Mouse (Mus musculus) midbrain, embryonic 12.5 days (tissue): ENCODE results near the gene Olfr1045. TPM values are rescaled to one million over a fixed set of nuclear protein-coding genes. Genes with fewer than 3 reads are reported as not detected.
"Not testable (repeated sequence)": the region's sequence is repeated elsewhere in the genome, so short reads cannot be mapped to it uniquely, and the experiment has no call there.

Experiments
- ATAC-seq: fragments of 200-750 bp; cut with Nextera tagmentation; 2 replicates; pipeline ENCODE4 v1.8.0; 2017; ENCODE audit warnings: low read depth, moderate TSS enrichment, moderate library complexity; ENCODE audit not compliant: low FRiP score
- H3K27ac ChIP-seq: fragments of 300-500 bp; sonication (generic); replicated peaks from 2 replicates; pipeline ENCODE4 v1.5.1; 2016; ENCODE audit warnings: mild to moderate bottlenecking
- H3K27me3 ChIP-seq: fragments of 300-500 bp; sonication (generic); 2 replicates; pipeline ENCODE4 v1.6.1; 2016; ENCODE audit warnings: mild to moderate bottlenecking
- H3K36me3 ChIP-seq: fragments of 300-500 bp; sonication (generic); 2 replicates; pipeline ENCODE4 v1.6.1; 2016
- H3K4me1 ChIP-seq: fragments of 300-500 bp; sonication (generic); 2 replicates; pipeline ENCODE4 v1.6.1; 2016
- H3K4me2 ChIP-seq: fragments of 300-500 bp; sonication (generic); replicated peaks from 2 replicates; pipeline ENCODE4 v1.6.1; 2016; ENCODE audit warnings: mild to moderate bottlenecking, moderate library complexity
- H3K4me3 ChIP-seq: fragments of 300-500 bp; sonication (generic); 2 replicates; pipeline ENCODE4 v1.5.1; 2016; ENCODE audit warnings: mild to moderate bottlenecking
- H3K9ac ChIP-seq: fragments of 300-500 bp; sonication (generic); replicated peaks from 2 replicates; pipeline ENCODE4 v1.6.1; 2016; ENCODE audit warnings: mild to moderate bottlenecking, moderate library complexity
- H3K9me3 ChIP-seq: fragments of 300-500 bp; sonication (generic); 2 replicates; pipeline ENCODE4 v1.6.1; 2016; ENCODE audit warnings: mild to moderate bottlenecking
- WGBS: fragments of 180-500 bp; shearing (Covaris S2); methylation state at CpG from one replicate; pipeline ENCODE4 v1.1.7; 2016; 5-methylcytosine and 5-hydroxymethylcytosine counted together
- polyA plus RNA-seq: library from polyadenylated mRNA; unstranded; fragments of >200 nt; fragmentation: Nextera tagmentation; extraction: Ambion mirVana; gene quantifications from 2 replicates; pipeline ENCODE4 v1.2.1, GENCODE M21; 2016

Olfr1045 gene
- polyA plus RNA-seq, result not detected in 2 replicates

DNA sequence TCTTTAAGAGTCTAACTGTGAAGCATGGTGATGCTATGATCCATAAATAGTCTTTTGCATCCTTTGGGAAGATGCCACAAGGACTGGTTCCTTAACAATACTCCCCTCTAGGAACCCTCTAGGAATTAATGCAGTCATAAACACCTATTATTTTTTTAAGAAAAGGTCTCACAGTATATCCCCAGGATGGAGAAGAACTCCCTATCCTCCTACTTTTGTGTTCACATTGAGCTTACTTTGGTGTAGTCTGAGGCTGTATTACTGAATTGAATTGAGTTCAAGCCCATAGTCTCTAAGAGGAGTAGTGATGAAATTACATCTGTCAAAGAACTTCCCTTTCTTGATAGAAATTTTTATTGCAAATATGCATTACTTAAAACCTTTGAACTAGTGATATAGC lies at the start of gene Olfr1045:
Gene Olfr1045 (minus strand): TSS at position 101 of the 400 bp plus-strand sequence.
- ATAC-seq, result no peak
- Histone ChIP-seq H3K36me3 (no peaks in the 10 kb centered on the region), H3K4me3 (no peak within 1 kb of the TSS), H3K9me3 (no peaks in the 10 kb centered on the region), H3K27me3 (no peaks in the 10 kb centered on the region), H3K27ac (no peak within 1 kb of the TSS), H3K9ac (no peak within 1 kb of the TSS), H3K4me1 (no peaks in the 10 kb centered on the region), H3K4me2 (no peak within 1 kb of the TSS)

- Histone ChIP-seq H3K4me2 (no peak within 1 kb of the TSS), H3K27me3 (no peaks in the 10 kb centered on the region), H3K4me1 (no peaks in the 10 kb centered on the region), H3K27ac (no peak within 1 kb of the TSS), H3K4me3 (no peak within 1 kb of the TSS), H3K9me3 (no peaks in the 10 kb centered on the region), H3K36me3 (no peaks in the 10 kb centered on the region), H3K9ac (no peak within 1 kb of the TSS)
- ATAC-seq, result no peak
These were observed 37.4 kb upstream of the Olfr1045 start, which contains the start of gene Olfr1048 for GRCm38 (mm10) chr2:86240189-86240588. TSS of gene Olfr1048 (minus strand) at chr2:86240289.

DNA sequence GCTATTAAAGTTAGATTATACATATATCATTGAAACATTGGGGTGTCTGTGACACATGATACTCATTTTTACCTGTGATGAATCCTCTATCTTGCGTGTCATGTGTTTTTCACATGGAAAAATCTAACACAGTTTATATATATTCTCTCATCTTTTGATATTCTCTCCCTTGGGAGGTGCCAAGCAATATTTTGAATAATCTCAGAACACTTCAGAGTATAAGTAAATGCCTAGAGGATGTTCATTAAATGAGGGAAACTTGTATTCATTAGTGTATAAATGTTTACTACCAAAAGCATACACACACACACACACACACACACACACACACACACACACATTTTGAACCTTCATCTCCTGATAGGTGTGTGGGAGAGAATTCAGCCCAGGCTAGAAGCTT lies 28.5 kb upstream of the Olfr1045 start, which contains the start of gene Olfr1047:
Gene Olfr1047 (minus strand): TSS at position 101 of the 400 bp plus-strand sequence.
- no peak within 1 kb of the TSS for H3K27ac ChIP-seq
- WGBS, result 90% methylated on average over 1 of the region's 1 CpGs
- H3K36me3 ChIP-seq, result no peaks in the 10 kb centered on the region
- no peaks in the 10 kb centered on the region for H3K9me3 ChIP-seq
- no peak for ATAC-seq
- no peaks in the 10 kb centered on the region for H3K4me1 ChIP-seq
- no peak within 1 kb of the TSS for H3K4me2 ChIP-seq
- no peak within 1 kb of the TSS for H3K4me3 ChIP-seq
- H3K27me3 ChIP-seq, result no peaks in the 10 kb centered on the region
- no peak within 1 kb of the TSS for H3K9ac ChIP-seq

DNA sequence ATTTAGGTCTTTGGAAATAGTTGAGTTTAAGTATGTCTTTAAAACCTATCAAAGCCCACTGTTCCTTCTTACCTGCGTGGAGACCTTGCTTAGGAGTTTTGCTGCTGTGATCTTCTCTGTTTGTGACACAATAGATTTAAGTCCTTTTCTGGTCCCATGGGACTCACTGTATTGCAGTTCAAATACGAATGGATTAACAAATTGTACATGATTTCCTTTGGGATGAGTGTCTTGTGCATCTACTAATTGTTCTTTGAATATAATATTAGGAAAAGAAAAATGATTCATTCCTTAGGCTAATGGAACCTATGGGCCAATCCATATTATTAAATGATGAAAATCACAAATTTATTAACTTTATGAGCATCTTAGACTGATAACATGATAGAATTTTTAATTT lies 16.4 kb upstream of the Olfr1045 start, which contains the start of gene Olfr1046:
Gene Olfr1046 (minus strand): TSS at position 101 of the 400 bp plus-strand sequence.
- Histone ChIP-seq H3K9me3 (no peaks in the 10 kb centered on the region), H3K27ac (no peak within 1 kb of the TSS), H3K9ac (no peak within 1 kb of the TSS), H3K36me3 (no peaks in the 10 kb centered on the region), H3K27me3 (no peaks in the 10 kb centered on the region), H3K4me1 (no peaks in the 10 kb centered on the region), H3K4me2 (no peak within 1 kb of the TSS), H3K4me3 (no peak within 1 kb of the TSS)
- 85% methylated on average over 2 of the region's 2 CpGs for WGBS
- ATAC-seq, result no peak

GRCm38 (mm10) chr2:86195863-86196262 lies 6.9 kb downstream of the Olfr1045 start:
- no peak overlapping the region for H3K27ac ChIP-seq
- H3K4me2 ChIP-seq, result no peak overlapping the region
- H3K9me3 ChIP-seq, result no peaks in the 10 kb centered on the region
- no peaks in the 10 kb centered on the region for H3K27me3 ChIP-seq
- no peaks in the 10 kb centered on the region for H3K4me1 ChIP-seq
- no peaks in the 10 kb centered on the region for H3K36me3 ChIP-seq
- no peak overlapping the region for H3K4me3 ChIP-seq
- ATAC-seq, result no peak
- no peak overlapping the region for H3K9ac ChIP-seq
- WGBS, result 74% methylated on average over 1 of the region's 1 CpGs

DNA sequence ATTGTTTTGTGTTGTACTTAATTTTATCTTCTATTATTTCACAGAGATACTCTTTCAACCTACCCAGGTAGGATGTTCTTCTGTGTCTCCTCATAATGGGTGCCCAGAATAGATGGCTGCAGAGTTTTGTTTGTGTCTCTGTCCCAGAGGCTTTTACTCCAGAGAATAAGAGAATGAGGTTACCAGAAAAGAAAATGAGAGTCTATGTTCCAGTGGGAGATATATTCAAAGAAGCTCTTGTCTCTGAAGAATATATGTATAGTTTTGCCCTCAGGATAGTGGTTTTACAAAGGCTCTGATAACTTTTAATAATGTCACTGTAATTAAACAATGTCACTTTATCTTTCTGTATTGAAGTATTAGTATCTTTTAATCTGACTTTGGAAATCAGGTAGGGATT lies 17.2 kb downstream of the Olfr1045 start, which contains the start of gene Olfr52:
Gene Olfr52 (minus strand): TSS at position 101 of the 400 bp plus-strand sequence.
- H3K4me3 ChIP-seq, result no peak within 1 kb of the TSS
- H3K27me3 ChIP-seq, result no peaks in the 10 kb centered on the region
- no peak within 1 kb of the TSS for H3K4me2 ChIP-seq
- no peaks in the 10 kb centered on the region for H3K4me1 ChIP-seq
- ATAC-seq, result no peak
- H3K9ac ChIP-seq, result no peak within 1 kb of the TSS
- H3K27ac ChIP-seq, result no peak within 1 kb of the TSS
- no peaks in the 10 kb centered on the region for H3K9me3 ChIP-seq
- no peaks in the 10 kb centered on the region for H3K36me3 ChIP-seq

- Histone ChIP-seq H3K9me3 (no peaks in the 10 kb centered on the region), H3K27me3 (no peaks in the 10 kb centered on the region), H3K27ac (no peak overlapping the region), H3K9ac (no peak overlapping the region), H3K36me3 (no peaks in the 10 kb centered on the region), H3K4me2 (no peak overlapping the region), H3K4me3 (no peak overlapping the region), H3K4me1 (no peaks in the 10 kb centered on the region)
- ATAC-seq, result no peak
- WGBS, result 73% methylated on average over 3 of the region's 3 CpGs
These were observed 22.9 kb downstream of the Olfr1045 start for GRCm38 (mm10) chr2:86179950-86180349.

DNA sequence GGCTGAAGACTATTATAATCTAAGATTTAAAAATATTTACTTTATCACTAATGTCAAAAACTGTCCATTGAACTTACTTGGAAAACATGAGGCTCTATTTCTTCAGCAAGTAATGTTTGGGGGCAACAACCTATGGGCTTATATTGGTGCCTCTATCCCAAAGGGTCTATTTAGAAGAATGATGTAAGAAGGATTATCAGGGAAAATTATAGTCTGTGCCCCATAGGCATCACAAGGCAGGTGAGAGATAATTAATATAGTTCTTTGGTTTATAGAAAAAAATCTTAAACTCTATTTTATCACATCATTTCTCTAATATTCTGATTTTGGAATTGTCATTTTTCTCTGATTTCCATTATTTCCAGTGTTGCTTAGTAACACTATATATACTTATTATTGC lies 25.1 kb downstream of the Olfr1045 start, which contains the start of gene Olfr1044:
Gene Olfr1044 (minus strand): TSS at position 101 of the 400 bp plus-strand sequence.
- Histone ChIP-seq H3K4me1 (no peaks in the 10 kb centered on the region), H3K9ac (no peak within 1 kb of the TSS), H3K27me3 (no peaks in the 10 kb centered on the region), H3K36me3 (no peaks in the 10 kb centered on the region), H3K9me3 (no peaks in the 10 kb centered on the region), H3K4me3 (no peak within 1 kb of the TSS), H3K27ac (no peak within 1 kb of the TSS), H3K4me2 (no peak within 1 kb of the TSS)
- no peak for ATAC-seq

GRCm38 (mm10) chr2:86175422-86175821 lies 27.4 kb downstream of the Olfr1045 start:
- 81% methylated on average over 7 of the region's 7 CpGs for WGBS
- H3K9ac ChIP-seq, H3K27me3 ChIP-seq, H3K9me3 ChIP-seq, ATAC-seq, H3K4me2 ChIP-seq, H3K4me1 ChIP-seq, H3K4me3 ChIP-seq, H3K36me3 ChIP-seq, H3K27ac ChIP-seq: not testable (repeated sequence)

- no peak within 1 kb of the TSS for H3K9ac ChIP-seq
- no peaks in the 10 kb centered on the region for H3K36me3 ChIP-seq
- H3K4me1 ChIP-seq, result no peaks in the 10 kb centered on the region
- ATAC-seq, result no peak
- WGBS, result 86% methylated on average over 2 of the region's 2 CpGs
- H3K27ac ChIP-seq, result no peak within 1 kb of the TSS
- H3K9me3 ChIP-seq, result no peaks in the 10 kb centered on the region
- no peak within 1 kb of the TSS for H3K4me2 ChIP-seq
- no peaks in the 10 kb centered on the region for H3K27me3 ChIP-seq
- no peak within 1 kb of the TSS for H3K4me3 ChIP-seq
These were observed 35.4 kb downstream of the Olfr1045 start, which contains the start of gene Olfr1043 for GRCm38 (mm10) chr2:86167422-86167821. TSS of gene Olfr1043 (minus strand) at chr2:86167522.

DNA sequence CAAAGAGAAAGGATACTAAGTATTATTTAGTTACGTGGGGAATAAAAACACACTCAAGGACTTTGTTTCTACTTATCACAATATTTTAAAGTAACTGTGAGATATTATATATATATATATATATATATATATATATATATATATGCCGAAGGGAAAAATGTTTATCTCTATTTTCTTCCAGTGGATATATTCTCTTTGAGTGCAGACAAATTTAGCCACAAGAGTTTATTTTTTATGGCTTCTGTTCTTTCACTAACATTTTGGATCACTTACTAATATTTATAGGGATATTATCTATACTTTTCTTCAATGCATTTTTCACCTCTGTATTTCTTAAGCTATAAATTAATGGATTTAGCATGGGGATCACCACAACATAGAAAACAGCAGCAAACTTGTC lies 41.1 kb downstream of the Olfr1045 start, which contains the start of gene Olfr1042:
Gene Olfr1042 (minus strand): TSS at position 101 of the 400 bp plus-strand sequence.
- Histone ChIP-seq H3K4me3 (no peak within 1 kb of the TSS), H3K9ac (no peak within 1 kb of the TSS)
- no peak for ATAC-seq

GRCm38 (mm10) chr2:86146632-86147031 lies 56.2 kb downstream of the Olfr1045 start, which contains the start of gene Olfr1040:
TSS of gene Olfr1040 (minus strand) at chr2:86146732.
- H3K36me3 ChIP-seq, result no peaks in the 10 kb centered on the region
- no peak within 1 kb of the TSS for H3K4me3 ChIP-seq
- no peak within 1 kb of the TSS for H3K9ac ChIP-seq
- no peak within 1 kb of the TSS for H3K27ac ChIP-seq
- WGBS, result 91% methylated on average over 1 of the region's 1 CpGs
- no peak within 1 kb of the TSS for H3K4me2 ChIP-seq
- ATAC-seq, result no peak
- H3K4me1 ChIP-seq, result no peaks in the 10 kb centered on the region
- no peaks in the 10 kb centered on the region for H3K27me3 ChIP-seq
- no peaks in the 10 kb centered on the region for H3K9me3 ChIP-seq

More for the DNA sequence above, 41.1 kb downstream of the Olfr1045 start, which contains the start of gene Olfr1042:
- H3K27me3 ChIP-seq, result no peaks in the 10 kb centered on the region
- no peaks in the 10 kb centered on the region for H3K36me3 ChIP-seq
- no peaks in the 10 kb centered on the region for H3K4me1 ChIP-seq
- WGBS, result 97% methylated on average over 2 of the region's 2 CpGs
- no peak within 1 kb of the TSS for H3K27ac ChIP-seq
- H3K4me2 ChIP-seq, result no peak within 1 kb of the TSS
- H3K9me3 ChIP-seq, result no peaks in the 10 kb centered on the region
